Mouse (Mus musculus) gastrocnemius, postnatal 14 days (tissue): ENCODE data around the gene Pramel1. TPM values are rescaled to one million over a fixed set of nuclear protein-coding genes. Genes with fewer than 3 reads are reported as not detected.
A peak's percentile ranks its signal among the peaks of the same experiment; 100 is the strongest.
"Not testable (repeated sequence)": the region's sequence is repeated elsewhere in the genome, so short reads cannot be mapped to it uniquely, and the experiment has no call there.

Source experiments
- DNase-seq: peaks from one replicate; pipeline ENCODE4 v3.0.0; 2021; ENCODE audit warnings: mixed read lengths
- intact Hi-C: fragments of 180-260 bp; cut with DNase I; formaldehyde crosslinking; loops from one replicate; pipeline ENCODE4 v1.15.1; 2025; ENCODE audit warnings: low total_unique reads
- total RNA-seq, 2 experiments: library from RNA; stranded (reverse); gene quantifications; 2 replicates each; pipeline ENCODE4 v1.2.3; 2021

The Pramel1 gene
- total RNA-seq, 2 experiments from 2014 or later, result 0.18 TPM; not detected in 1

DNA sequence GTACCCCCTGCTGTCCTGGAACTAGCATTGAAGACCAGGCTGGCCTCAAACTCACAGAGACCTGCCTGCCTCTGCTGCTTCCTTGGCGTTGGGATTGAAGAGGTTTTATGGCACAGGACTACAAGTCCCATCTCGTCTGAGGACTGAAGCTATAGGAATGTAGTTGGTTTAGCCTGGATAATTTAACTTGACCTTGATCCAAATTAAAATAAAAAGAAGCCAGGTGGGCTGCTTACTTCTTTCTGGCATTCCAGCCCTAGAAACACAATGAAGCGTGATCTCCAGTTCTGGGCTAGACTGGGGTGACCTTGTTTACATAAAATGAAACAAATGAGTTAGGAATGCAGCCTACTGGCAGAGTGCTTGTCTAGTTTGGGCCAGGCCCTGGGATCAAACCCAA, 19.9 kb downstream of the Pramel1 start:
- DNase-seq, result no peak
- intact Hi-C loops, result no loop called here

DNA sequence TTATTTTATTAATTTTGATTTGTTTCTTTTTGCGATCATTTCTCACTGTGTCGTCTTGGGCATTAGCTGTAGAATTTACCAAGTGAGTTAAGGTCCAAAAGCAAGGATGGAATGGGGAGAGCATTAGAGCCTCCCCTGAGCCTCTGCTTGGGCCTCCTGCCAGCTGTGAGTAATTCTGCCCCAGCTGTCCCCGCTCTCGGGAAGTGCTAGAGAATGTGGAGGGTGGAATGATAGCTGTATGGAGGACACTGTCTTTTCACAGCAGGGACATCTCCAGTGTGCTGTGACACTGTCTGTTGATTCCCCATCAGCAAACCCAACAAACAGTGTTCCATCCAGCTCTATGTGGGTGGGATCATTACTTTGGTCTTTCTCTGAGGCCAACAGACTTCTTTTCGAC, 32.5 kb downstream of the Pramel1 start:
- peak; percentile 10 for DNase-seq
- intact Hi-C loops, result not testable (repeated sequence)

Other genes starting within 250 kb of the Pramel1 start
- gene Prdm2, start 181.4 kb upstream of the Pramel1 start, total RNA-seq, result 10 to 100 TPM; 18.7 to 19.8 TPM
- 10 to 100 TPM; 12.5 to 16.1 TPM for gene Pdpn, start 94.9 kb upstream of the Pramel1 start, total RNA-seq
- 10 to 100 TPM; 21.0 to 22.1 TPM for gene Lrrc38, start 44.7 kb upstream of the Pramel1 start, total RNA-seq
- gene Pramef8, start 18.0 kb downstream of the Pramel1 start, total RNA-seq, result 1 to 10 TPM; 5.2 to 7.0 TPM
- gene Oog4, start 55.9 kb downstream of the Pramel1 start, total RNA-seq, result not detected
- gene Gm13043, start 116.9 kb downstream of the Pramel1 start, total RNA-seq, result not detected
- gene Gm13040, start 141.5 kb downstream of the Pramel1 start, total RNA-seq, result not detected
- not detected for gene BC080695, start 157.3 kb downstream of the Pramel1 start, total RNA-seq
- gene Gm13057, start 157.3 kb downstream of the Pramel1 start, total RNA-seq, result not detected
- gene Gm13083, start 220.6 kb downstream of the Pramel1 start, total RNA-seq, result not detected